Mouse (Mus musculus) thymus, adult 2 months (tissue): ENCODE results near the gene Zfp987.

Source experiments
- CTCF ChIP-seq: fragments of 200-500 bp; IDR thresholded peaks from 2 replicates; pipeline ENCODE4 v1.5.1; 2012; ENCODE audit warnings: mild to moderate bottlenecking, control low read depth, low read length, moderate library complexity, borderline replicate concordance; ENCODE audit not compliant: control insufficient read depth, poor library complexity, insufficient read depth; ENCODE audit errors: extremely low read depth
- POLR2A ChIP-seq: fragments of 200-500 bp; IDR thresholded peaks from 2 replicates; pipeline ENCODE4 v1.6.1; 2012; ENCODE audit warnings: mild to moderate bottlenecking, low read length, control low read depth, moderate library complexity; ENCODE audit not compliant: control insufficient read depth, poor library complexity, insufficient read depth; ENCODE audit errors: extremely low read depth

DNA sequence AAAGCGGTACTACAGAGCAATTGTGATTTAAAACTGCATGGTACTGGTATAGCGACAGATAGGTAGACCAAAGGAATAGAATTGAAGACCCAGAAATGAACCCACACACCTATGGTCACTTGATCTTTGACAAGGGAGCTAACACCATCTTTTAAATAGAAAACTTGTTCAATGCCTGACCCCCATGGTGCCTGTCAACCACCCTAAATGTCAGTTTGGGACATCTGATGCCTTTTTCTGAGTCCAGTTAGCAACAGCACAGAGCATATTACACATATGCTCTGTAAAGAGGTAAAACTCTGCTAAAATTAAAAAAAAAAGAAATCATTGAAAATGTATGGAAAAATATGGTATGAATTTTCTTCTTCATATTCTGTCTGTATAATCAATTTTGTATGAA lies 41.8 kb upstream of the Zfp987 start:
- TF ChIP-seq POLR2A, result no peak
- TF ChIP-seq CTCF, result no peak
